Comparison of ENCODE assay signal across 8 mouse cellular contexts in genomic region chr14:33205280-33205965, GRCm38 (mm10). TPM values are rescaled to one million over a fixed set of nuclear protein-coding genes. Genes with fewer than 3 reads are reported as not detected.
A peak's percentile ranks its signal among the peaks of the same experiment; 100 is the strongest.
DNase-seq lines count a peak whose midpoint lies in the region; ATAC-seq and TF ChIP-seq lines count a peak whose summit lies in the region.

No protein-coding gene starts in this region.

- no peaks in the 10 kb centered on the region for H3K27me3 ChIP-seq in kidney, adult 2 months (replicated peaks; ENCODE audit: control insufficient read depth, insufficient read depth, low read length)
- no peaks in the 10 kb centered on the region for H3K27me3 ChIP-seq in forebrain, embryonic 13.5 days
- H3K27me3 ChIP-seq in limb, embryonic 13.5 days = peaks cover 9% of the 10 kb centered on the region; the same call in 1 of the 2 replicates

- no peaks in the 10 kb centered on the region for H3K36me3 ChIP-seq in kidney, adult 2 months (ENCODE audit: control insufficient read depth, insufficient read depth, low read length)
- no peaks in the 10 kb centered on the region for H3K36me3 ChIP-seq in forebrain, embryonic 13.5 days (ENCODE audit: poor library complexity, severe bottlenecking)
- H3K36me3 ChIP-seq in limb, embryonic 13.5 days = no peaks in the 10 kb centered on the region

- no peak for DNase-seq in kidney, adult 2 months
- DNase-seq in kidney, adult 18-20 months = no peak
- peak; percentile 51 for DNase-seq in NIH3T3 (ENCODE audit: low read depth)
- peak; percentile 80 for DNase-seq in retina, embryonic 14.5 days (ENCODE audit: low spot score)
- DNase-seq in adrenal gland, postnatal 25 days = no peak
- DNase-seq in right cerebral cortex, postnatal 10 days (ENCODE audit: low spot score in 2 of 2) = no peak

- TF ChIP-seq POLR2A in kidney, adult 2 months (IDR thresholded peaks at IDR 0.05; ENCODE audit: low read depth, low read length) = no peak

- H3K4me2 ChIP-seq in forebrain, embryonic 13.5 days = peak overlapping the region; percentile 51
- H3K4me2 ChIP-seq in limb, embryonic 13.5 days (replicated peaks) = peak overlapping the region; percentile 55

- WGBS in kidney, adult 2 months = 33% methylated on average over 24 of the region's 24 CpGs
- WGBS in forebrain, embryonic 13.5 days = 36% methylated on average over 23 of the region's 24 CpGs
- WGBS in limb, embryonic 13.5 days = 57% methylated on average over 12 of the region's 24 CpGs

- peak; percentile 46 for TF ChIP-seq CTCF in kidney, adult 2 months (conservative IDR thresholded peaks at IDR 0.05; ENCODE audit: insufficient read depth, insufficient read length, low read depth, low read length)

- no peak overlapping the region for H3K27ac ChIP-seq in kidney, adult 2 months (ENCODE audit: insufficient read depth, low read depth, low read length)
- H3K27ac ChIP-seq in forebrain, embryonic 13.5 days = no peak overlapping the region
- H3K27ac ChIP-seq in limb, embryonic 13.5 days = no peak overlapping the region

- no peaks in the 10 kb centered on the region for H3K9me3 ChIP-seq in forebrain, embryonic 13.5 days (replicated peaks)
- H3K9me3 ChIP-seq in limb, embryonic 13.5 days = no peaks in the 10 kb centered on the region

- no peak overlapping the region for H3K9ac ChIP-seq in forebrain, embryonic 13.5 days
- no peak overlapping the region for H3K9ac ChIP-seq in limb, embryonic 13.5 days

- H3K4me3 ChIP-seq in kidney, adult 2 months (ENCODE audit: insufficient read depth, low read depth, low read length) = no peak overlapping the region
- H3K4me3 ChIP-seq in forebrain, embryonic 13.5 days = peak overlapping the region; percentile 24
- H3K4me3 ChIP-seq in limb, embryonic 13.5 days = peak overlapping the region; percentile 27

- ATAC-seq in forebrain, embryonic 13.5 days = peak; percentile 59
- no peak for ATAC-seq in limb, embryonic 13.5 days (ENCODE audit: low FRiP score, low read depth)

- no peaks in the 10 kb centered on the region for H3K4me1 ChIP-seq in kidney, adult 2 months (ENCODE audit: control insufficient read depth, insufficient read depth, low read length)
- no peaks in the 10 kb centered on the region for H3K4me1 ChIP-seq in forebrain, embryonic 13.5 days
- no peaks in the 10 kb centered on the region for H3K4me1 ChIP-seq in limb, embryonic 13.5 days

RNA-seq across cellular contexts. Expression of gene Arhgap22, which starts 8.4 kb away (rescaled TPM):
- 9.0 and 15.7 TPM in 2 replicates for polyA plus RNA-seq in kidney, adult 2 months (2012; rRNA removed)
- polyA plus RNA-seq in forebrain, embryonic 13.5 days (2015; fragmentation: Nextera tagmentation; extraction: Ambion mirVana) = 0.59 and 1.1 TPM in 2 replicates
- 4.3 and 7.7 TPM in 2 replicates for polyA plus RNA-seq in limb, embryonic 13.5 days (2015; fragmentation: Nextera tagmentation; extraction: Ambion mirVana)
- 4.0 and 5.7 TPM in 2 replicates for total RNA-seq in adrenal gland, postnatal 25 days (2021)

RNA-seq across cellular contexts. Expression of gene Wdfy4, which starts 20.1 kb away (rescaled TPM):
- 1.5 and 4.1 TPM in 2 replicates for polyA plus RNA-seq in kidney, adult 2 months (2012; rRNA removed)
- polyA plus RNA-seq in forebrain, embryonic 13.5 days (2015; fragmentation: Nextera tagmentation; extraction: Ambion mirVana) = 0.01 and 0.23 TPM in 2 replicates
- 0.23 and 0.27 TPM in 2 replicates for polyA plus RNA-seq in limb, embryonic 13.5 days (2015; fragmentation: Nextera tagmentation; extraction: Ambion mirVana)
- 0.90 and 2.0 TPM in 2 replicates for total RNA-seq in adrenal gland, postnatal 25 days (2021)

Comparison
In these comparisons a context has a peak if more than half of its experiments do, and no peak if none do; other contexts are left out.
1. DNase-seq: peak in NIH3T3 (single experiment) and retina, embryonic 14.5 days (single experiment); none in kidney, adult 2 months (single experiment), kidney, adult 18-20 months (single experiment), adrenal gland, postnatal 25 days (single experiment) and right cerebral cortex, postnatal 10 days (0 of 2).